Mouse (Mus musculus) intestine, postnatal 0 days (tissue): ENCODE data around the gene Galns. TPM values are rescaled to one million over a fixed set of nuclear protein-coding genes. Genes with fewer than 3 reads are reported as not detected.

Experiments
- ATAC-seq: fragments of 200-750 bp; cut with Nextera tagmentation; 2 replicates; pipeline ENCODE4 v1.8.0; 2017; ENCODE audit warnings: mild to moderate bottlenecking, moderate TSS enrichment, moderate library complexity
- H3K27ac ChIP-seq: fragments of 300-500 bp; sonication (generic); 2 replicates; pipeline ENCODE4 v1.5.1; 2014; ENCODE audit warnings: mild to moderate bottlenecking, low read depth, low read length, moderate library complexity
- H3K27me3 ChIP-seq: fragments of 300-500 bp; sonication (generic); replicated peaks from 2 replicates; pipeline ENCODE4 v1.6.1; 2014; ENCODE audit warnings: low read length, mixed read lengths; ENCODE audit not compliant: control insufficient read depth, insufficient read depth
- H3K36me3 ChIP-seq: fragments of 300-500 bp; sonication (generic); 2 replicates; pipeline ENCODE4 v1.6.1; 2014; ENCODE audit warnings: mild to moderate bottlenecking, moderate library complexity; ENCODE audit not compliant: control insufficient read depth, insufficient read depth
- H3K4me1 ChIP-seq: fragments of 300-500 bp; sonication (generic); replicated peaks from 2 replicates; pipeline ENCODE4 v1.6.1; 2014; ENCODE audit warnings: antibody characterized with exemption, low read length, mixed read lengths; ENCODE audit not compliant: control insufficient read depth, insufficient read depth
- H3K4me2 ChIP-seq: fragments of 300-500 bp; sonication (generic); replicated peaks from 2 replicates; pipeline ENCODE4 v1.6.1; 2014; ENCODE audit warnings: low read depth, mild to moderate bottlenecking, moderate library complexity
- H3K4me3 ChIP-seq: fragments of 300-500 bp; sonication (generic); 2 replicates; pipeline ENCODE4 v1.5.1; 2014; ENCODE audit warnings: low read depth, low read length
- H3K9ac ChIP-seq: fragments of 300-500 bp; sonication (generic); 2 replicates; pipeline ENCODE4 v1.6.1; 2014; ENCODE audit warnings: mild to moderate bottlenecking, low read depth, low read length
- H3K9me3 ChIP-seq: fragments of 300-500 bp; sonication (generic); 2 replicates; pipeline ENCODE4 v1.6.1; 2016; ENCODE audit warnings: mixed run types; ENCODE audit not compliant: control insufficient read depth
- CTCF ChIP-seq: sonication (generic); IDR thresholded peaks from 2 replicates; pipeline ENCODE4 v1.5.1; 2016; ENCODE audit warnings: low read depth, mild to moderate bottlenecking, control low read depth, antibody characterized with exemption, moderate library complexity
- WGBS: fragments of 180-500 bp; shearing (Covaris S2); extraction: QIAGEN DNeasy Blood & Tissue Kit; methylation state at CpG from one replicate; pipeline ENCODE4 v1.1.7; 2014; 5-methylcytosine and 5-hydroxymethylcytosine counted together
- polyA plus RNA-seq: library from polyadenylated mRNA; unstranded; fragments of >200 nt; fragmentation: Nextera tagmentation; extraction: Ambion mirVana; gene quantifications from 2 replicates; pipeline ENCODE4 v1.2.1, GENCODE M21; 2015

Gene Galns
- polyA plus RNA-seq, 1 experiment from 2014 or later, result 58.1 TPM

DNA sequence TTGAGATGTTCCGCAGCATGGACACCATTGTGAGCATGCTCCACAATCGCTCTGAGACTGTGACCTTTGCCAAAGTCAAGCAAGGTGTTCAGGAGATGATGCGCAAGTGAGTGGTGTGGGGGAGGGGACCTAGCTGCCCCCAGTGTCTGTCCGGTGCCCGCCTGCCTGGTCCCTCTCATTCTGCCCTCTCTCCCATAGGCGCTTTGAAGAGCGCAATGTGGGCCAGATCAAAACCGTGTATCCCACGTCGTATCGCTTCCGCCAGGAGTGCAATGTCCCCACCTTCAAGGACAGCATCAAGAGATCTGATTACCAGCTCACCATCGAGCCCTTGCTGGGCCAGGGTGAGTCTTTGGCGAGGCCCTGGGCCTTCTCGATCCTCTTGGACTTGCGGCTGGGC is 41.3 kb downstream of the Galns start:
- no peak for ATAC-seq

GRCm38 (mm10) chr8:122569329-122569728 is 41.9 kb downstream of the Galns start:
- peak overlapping the region; percentile 92 for H3K4me2 ChIP-seq
- peaks cover 40% of the 10 kb centered on the region for H3K36me3 ChIP-seq
- peak; percentile 34 for TF ChIP-seq CTCF
- 67% methylated on average over 9 of the region's 9 CpGs for WGBS
- no peaks in the 10 kb centered on the region for H3K27me3 ChIP-seq
- peak overlapping the region; percentile 81; the same call in 1 of the 2 replicates for H3K4me3 ChIP-seq
- H3K4me1 ChIP-seq, result peaks cover 12% of the 10 kb centered on the region; the same call in 1 of the 2 replicates
- no peak overlapping the region for H3K27ac ChIP-seq
- no peaks in the 10 kb centered on the region for H3K9me3 ChIP-seq
- ATAC-seq, result no peak
- peak overlapping the region; percentile 85; the same call in 1 of the 2 replicates for H3K9ac ChIP-seq

More for the DNA sequence above, 41.3 kb downstream of the Galns start:
- H3K4me2 ChIP-seq, result no peak overlapping the region
- no peak overlapping the region for H3K4me3 ChIP-seq
- peaks cover 40% of the 10 kb centered on the region for H3K36me3 ChIP-seq
- WGBS, result 95% methylated on average over 16 of the region's 16 CpGs
- no peak overlapping the region for H3K27ac ChIP-seq
- no peaks in the 10 kb centered on the region for H3K9me3 ChIP-seq
- TF ChIP-seq CTCF, result no peak
- no peak overlapping the region for H3K9ac ChIP-seq
- peaks cover 15% of the 10 kb centered on the region; the same call in 1 of the 2 replicates for H3K4me1 ChIP-seq
- H3K27me3 ChIP-seq, result no peaks in the 10 kb centered on the region

DNA sequence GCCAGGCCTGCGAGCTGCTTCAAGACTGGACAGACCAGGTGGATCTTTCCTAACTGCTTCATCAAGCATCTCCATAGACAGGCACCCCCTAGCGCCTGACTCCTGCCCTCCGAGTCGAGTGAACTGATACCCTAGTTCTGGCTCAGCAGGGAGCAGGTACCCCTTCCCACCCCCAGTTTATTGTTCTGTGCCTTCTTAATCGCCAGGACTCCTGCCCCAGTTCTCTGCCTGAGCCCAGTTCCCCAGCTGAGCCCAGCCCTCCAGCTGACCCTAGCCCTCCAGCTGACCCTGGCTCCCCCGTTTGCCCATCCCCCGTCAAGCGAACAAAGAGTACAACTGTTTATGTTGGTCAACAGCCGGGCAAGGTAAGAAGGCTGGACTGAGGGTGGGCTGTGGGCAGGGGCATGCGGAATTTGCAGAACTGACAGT is 42.4 kb downstream of the Galns start:
- Histone ChIP-seq H3K4me2 (peak overlapping the region; percentile 92), H3K9ac (peak overlapping the region; percentile 85), H3K9me3 (no peaks in the 10 kb centered on the region), H3K27ac (no peak overlapping the region), H3K36me3 (peaks cover 40% of the 10 kb centered on the region), H3K27me3 (no peaks in the 10 kb centered on the region), H3K4me3 (peak overlapping the region; percentile 81), H3K4me1 (peaks cover 12% of the 10 kb centered on the region; the same call in 1 of the 2 replicates)
- peak; percentile 50 for TF ChIP-seq CTCF
- 12% methylated on average over 10 of the region's 10 CpGs for WGBS
- no peak for ATAC-seq

- H3K27ac ChIP-seq, result peak overlapping the region; percentile 90
- no peaks in the 10 kb centered on the region for H3K27me3 ChIP-seq
- under 1% methylated on average over 34 of the region's 34 CpGs for WGBS
- TF ChIP-seq CTCF, result no peak; the same call in 1 of the 2 replicates
- ATAC-seq, result peak; percentile 1; the same call in 1 of the 2 replicates
- peak overlapping the region; percentile 81 for H3K4me3 ChIP-seq
- peaks cover 35% of the 10 kb centered on the region for H3K36me3 ChIP-seq
- peak overlapping the region; percentile 85 for H3K9ac ChIP-seq
- H3K9me3 ChIP-seq, result no peaks in the 10 kb centered on the region
- H3K4me2 ChIP-seq, result peak overlapping the region; percentile 92
- peaks cover 8% of the 10 kb centered on the region; the same call in 1 of the 2 replicates for H3K4me1 ChIP-seq
Measured at GRCm38 (mm10) chr8:122568109-122568504, 43.2 kb downstream of the Galns start.

- peak within 1 kb of the TSS; percentile 85 for H3K9ac ChIP-seq
- ATAC-seq, result peak; percentile 91
- no peak; the same call in 1 of the 2 replicates for TF ChIP-seq CTCF
Measured at GRCm38 (mm10) chr8:122567361-122568108, 43.7 kb downstream of the Galns start, which contains the start of gene Cdt1. Gene Cdt1, plus strand, starts transcription at chr8:122568015.

DNA sequence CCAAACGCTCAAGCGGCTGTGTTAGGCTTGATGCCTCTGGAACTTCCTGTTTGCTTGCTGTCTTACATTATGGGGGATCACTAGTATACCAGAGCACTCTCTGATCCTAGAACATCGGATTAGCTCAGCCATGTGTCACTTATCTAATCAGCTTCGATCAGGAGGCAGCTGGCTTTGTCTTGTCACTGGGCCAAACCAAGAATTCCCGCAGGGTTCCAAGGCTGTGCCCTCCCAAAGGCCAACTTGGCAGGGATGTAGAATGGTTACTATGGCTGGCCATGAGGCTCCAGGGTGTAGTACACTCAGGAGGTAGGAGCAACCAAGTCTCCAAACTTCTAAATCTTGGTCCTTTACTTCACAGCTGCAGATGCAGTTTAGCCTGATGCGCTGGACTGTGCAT is 44.5 kb downstream of the Galns start:
- Histone ChIP-seq H3K4me3 (peak overlapping the region; percentile 81), H3K27ac (peak overlapping the region; percentile 90), H3K4me2 (peak overlapping the region; percentile 92), H3K4me1 (peaks cover 7% of the 10 kb centered on the region; the same call in 1 of the 2 replicates), H3K9me3 (no peaks in the 10 kb centered on the region), H3K27me3 (no peaks in the 10 kb centered on the region), H3K36me3 (peaks cover 23% of the 10 kb centered on the region), H3K9ac (peak overlapping the region; percentile 85; the same call in 1 of the 2 replicates)
- 24% methylated on average over 6 of the region's 6 CpGs for WGBS
- ATAC-seq, result no peak
- TF ChIP-seq CTCF, result no peak

More at GRCm38 (mm10) chr8:122567361-122568108, 43.7 kb downstream of the Galns start, which contains the start of gene Cdt1:
- H3K4me2 ChIP-seq, result peak within 1 kb of the TSS; percentile 92
- peaks cover 8% of the 10 kb centered on the region; the same call in 1 of the 2 replicates for H3K4me1 ChIP-seq
- no peaks in the 10 kb centered on the region for H3K27me3 ChIP-seq
- no peaks in the 10 kb centered on the region for H3K9me3 ChIP-seq
- WGBS, result under 1% methylated on average over 62 of the region's 62 CpGs
- H3K27ac ChIP-seq, result peak within 1 kb of the TSS; percentile 90
- H3K4me3 ChIP-seq, result peak within 1 kb of the TSS; percentile 81
- peaks cover 30% of the 10 kb centered on the region for H3K36me3 ChIP-seq
